Mouse (Mus musculus): ENCODE results near the gene Gsk3a. TPM values are rescaled to one million over a fixed set of nuclear protein-coding genes. Genes with fewer than 3 reads are reported as not detected.

Gene Gsk3a
- polyA plus RNA-seq, 1 experiment: 77.3 TPM

DNA sequence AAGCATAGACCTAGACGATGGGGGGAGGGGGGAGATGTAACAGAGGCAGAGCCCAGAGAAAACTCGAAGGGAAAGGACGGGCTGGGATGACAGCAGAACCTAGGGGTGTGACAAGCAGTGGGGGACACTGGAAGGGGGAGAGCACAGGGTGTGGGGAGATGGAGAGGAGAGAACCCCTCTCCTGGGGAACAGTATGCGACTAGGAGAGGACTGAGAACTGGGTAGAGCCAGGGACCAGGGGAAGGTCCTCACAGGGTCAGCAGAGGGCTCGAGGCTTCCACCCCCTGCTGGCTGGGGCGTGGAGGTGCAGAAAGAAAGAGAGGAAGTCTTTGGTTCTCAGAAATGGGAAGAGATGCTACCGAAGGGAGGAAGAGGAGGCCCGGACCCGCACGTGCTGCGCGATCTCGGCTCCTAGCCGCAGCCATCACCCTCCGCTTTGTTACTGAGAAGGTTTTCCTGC lies 56.3 kb downstream of the Gsk3a start:
- Histone ChIP-seq H3K9me3 (replicated peaks; ENCODE audit: control insufficient read depth, insufficient read depth, low read length, poor library complexity, severe bottlenecking) (no peaks in the 10 kb centered on the region), H3K4me1 (ENCODE audit: control insufficient read depth, insufficient read depth, low read length) (peaks cover 3% of the 10 kb centered on the region), H3K27me3 (ENCODE audit: control insufficient read depth, insufficient read depth, low read length, poor library complexity, severe bottlenecking) (peaks cover 19% of the 10 kb centered on the region), H3K4me3 (ENCODE audit: low read depth, low read length) (peak overlapping the region; percentile 7), H3K36me3 (ENCODE audit: control insufficient read depth, insufficient read depth, low read length, poor library complexity, severe bottlenecking) (no peaks in the 10 kb centered on the region), H3K27ac (ENCODE audit: insufficient read depth, low read length) (no peak overlapping the region), H3K9ac (ENCODE audit: low read depth, poor library complexity, severe bottlenecking) (0 out of 2 replicates have a peak overlapping the region, but pooled peaks have one; percentile 20)
- TF ChIP-seq CTCF (IDR thresholded peaks at IDR 0.05; ENCODE audit: low read depth, low read length) (peak; percentile 57), EP300 (IDR thresholded peaks at IDR 0.05; ENCODE audit: insufficient read depth, low read depth, low read length) (no peak)

DNA sequence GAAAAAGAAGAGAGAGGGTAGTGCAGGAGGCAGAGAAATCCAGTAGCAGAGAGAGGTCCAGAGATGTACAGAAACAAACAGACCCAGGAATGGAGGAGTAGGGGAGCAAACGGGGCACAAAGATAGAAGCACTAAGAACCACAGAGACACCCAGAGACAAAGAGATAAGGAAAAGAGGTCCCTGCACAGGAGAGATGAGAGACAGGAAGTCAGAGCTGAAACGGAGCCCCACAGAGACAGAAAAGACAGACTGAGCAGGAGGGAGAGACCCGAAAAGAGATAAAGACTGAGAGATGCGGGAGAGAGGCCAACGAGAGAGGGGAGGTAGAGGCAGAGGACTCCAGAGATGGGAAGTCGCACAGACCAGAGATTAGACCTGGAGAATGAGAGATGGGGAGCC lies 57.1 kb downstream of the Gsk3a start:
- H3K27me3 ChIP-seq (ENCODE audit: control insufficient read depth, insufficient read depth, low read length, poor library complexity, severe bottlenecking): peaks cover 19% of the 10 kb centered on the region
- TF ChIP-seq EP300 (IDR thresholded peaks at IDR 0.05; ENCODE audit: insufficient read depth, low read depth, low read length) (no peak), POLR2A (IDR thresholded peaks at IDR 0.05; ENCODE audit: insufficient read depth, low read length) (no peak), CTCF (IDR thresholded peaks at IDR 0.05; ENCODE audit: low read depth, low read length) (no peak)

DNA sequence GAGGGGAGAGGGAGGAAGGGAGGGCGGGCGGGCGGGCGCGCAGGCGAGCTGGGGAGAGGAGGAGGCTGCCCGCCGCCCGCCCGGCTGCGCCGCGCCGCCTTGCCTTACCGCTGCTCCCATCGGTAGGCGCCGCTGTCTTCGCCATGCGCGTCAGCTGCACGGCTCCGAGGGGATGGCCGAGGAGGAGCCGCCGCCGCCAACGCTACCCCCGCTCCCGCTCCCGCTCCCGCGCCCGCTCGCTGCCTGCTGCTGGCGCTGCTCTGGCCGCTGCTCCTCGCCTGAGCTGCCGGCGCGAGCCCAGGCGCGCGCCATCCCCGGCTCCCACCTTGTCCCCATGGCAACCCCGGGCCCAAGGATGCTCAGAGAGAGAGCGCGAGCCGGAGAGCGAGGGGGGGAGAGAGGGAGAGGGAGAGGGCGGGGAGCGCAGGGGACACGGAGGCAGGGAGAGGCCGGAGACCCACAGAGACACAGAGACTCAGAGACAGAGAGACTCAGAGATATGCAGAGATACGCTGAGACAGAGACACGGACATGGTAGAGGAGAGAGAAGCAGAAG lies 58.0 kb downstream of the Gsk3a start, which contains the start of gene Pou2f2:
Gene Pou2f2, minus strand, starts transcription at position 121 of the 556 bp plus-strand sequence.
- no peaks in the 10 kb centered on the region for H3K9me3 ChIP-seq (replicated peaks; ENCODE audit: control insufficient read depth, insufficient read depth, low read length, poor library complexity, severe bottlenecking)
- H3K36me3 ChIP-seq (ENCODE audit: control insufficient read depth, insufficient read depth, low read length, poor library complexity, severe bottlenecking): no peaks in the 10 kb centered on the region
- H3K27me3 ChIP-seq (ENCODE audit: control insufficient read depth, insufficient read depth, low read length, poor library complexity, severe bottlenecking): peaks cover 19% of the 10 kb centered on the region
- H3K4me3 ChIP-seq (ENCODE audit: low read depth, low read length): peak within 1 kb of the TSS; percentile 41
- H3K4me1 ChIP-seq (ENCODE audit: control insufficient read depth, insufficient read depth, low read length): peaks cover 3% of the 10 kb centered on the region
- H3K9ac ChIP-seq (ENCODE audit: low read depth, poor library complexity, severe bottlenecking): peak within 1 kb of the TSS; percentile 68
- H3K27ac ChIP-seq (ENCODE audit: insufficient read depth, low read length): no peak within 1 kb of the TSS
- peak; percentile 13 for TF ChIP-seq CTCF (IDR thresholded peaks at IDR 0.05; ENCODE audit: low read depth, low read length)
- TF ChIP-seq EP300 (IDR thresholded peaks at IDR 0.05; ENCODE audit: insufficient read depth, low read depth, low read length): no peak

More for the DNA sequence above, 57.1 kb downstream of the Gsk3a start:
- Histone ChIP-seq H3K9ac (ENCODE audit: low read depth, poor library complexity, severe bottlenecking) (no peak overlapping the region), H3K4me3 (ENCODE audit: low read depth, low read length) (no peak overlapping the region), H3K4me1 (ENCODE audit: control insufficient read depth, insufficient read depth, low read length) (peaks cover 3% of the 10 kb centered on the region), H3K9me3 (replicated peaks; ENCODE audit: control insufficient read depth, insufficient read depth, low read length, poor library complexity, severe bottlenecking) (no peaks in the 10 kb centered on the region), H3K27ac (ENCODE audit: insufficient read depth, low read length) (no peak overlapping the region), H3K36me3 (ENCODE audit: control insufficient read depth, insufficient read depth, low read length, poor library complexity, severe bottlenecking) (no peaks in the 10 kb centered on the region)

DNA sequence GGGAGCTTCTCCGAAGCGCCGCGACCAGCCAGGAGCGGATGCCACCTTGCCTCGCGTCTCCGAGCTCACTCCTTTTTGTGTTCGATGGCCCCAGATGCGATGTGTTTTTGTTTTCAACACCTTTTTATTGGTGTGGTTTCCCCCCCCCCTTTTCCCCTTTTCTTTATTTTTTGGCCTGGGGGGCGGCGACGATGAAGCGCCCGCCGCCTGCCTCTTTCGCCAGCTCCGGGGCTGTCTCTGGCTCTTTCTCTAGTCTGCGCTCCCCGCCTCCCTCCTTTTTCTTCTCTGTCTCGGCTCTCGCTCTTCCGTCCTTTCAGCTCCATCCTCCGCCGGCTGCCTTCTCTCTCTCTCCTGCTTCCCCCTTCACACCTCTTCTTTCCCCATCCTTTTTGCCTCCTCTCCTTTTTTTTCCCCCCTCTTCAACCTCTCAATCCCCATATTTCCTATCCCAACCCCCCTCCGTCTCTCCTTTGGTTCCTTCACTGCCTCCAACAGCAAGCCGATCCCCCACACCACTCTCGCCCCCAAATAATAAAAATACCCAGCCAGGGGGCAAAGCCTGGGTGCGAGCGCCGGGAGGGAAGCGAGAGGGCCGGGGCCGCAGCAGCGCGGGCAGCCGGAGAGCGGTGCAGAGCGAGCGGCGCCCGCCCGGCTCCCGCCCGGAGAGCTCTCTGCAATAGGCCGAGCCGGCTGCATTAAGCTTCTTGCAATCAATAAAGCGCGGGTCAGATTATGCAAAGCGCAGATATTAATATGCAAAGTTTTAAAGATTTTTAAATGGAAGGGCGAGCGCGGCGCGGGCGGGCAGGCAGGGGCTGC lies 58.7 kb downstream of the Gsk3a start:
- Histone ChIP-seq H3K4me1 (ENCODE audit: control insufficient read depth, insufficient read depth, low read length) (peaks cover 3% of the 10 kb centered on the region), H3K27ac (ENCODE audit: insufficient read depth, low read length) (no peak overlapping the region)
- TF ChIP-seq POLR2A (IDR thresholded peaks at IDR 0.05; ENCODE audit: insufficient read depth, low read length): no peak
- TF ChIP-seq CTCF (IDR thresholded peaks at IDR 0.05; ENCODE audit: low read depth, low read length): no peak
- no peak for TF ChIP-seq EP300 (IDR thresholded peaks at IDR 0.05; ENCODE audit: insufficient read depth, low read depth, low read length)

DNA sequence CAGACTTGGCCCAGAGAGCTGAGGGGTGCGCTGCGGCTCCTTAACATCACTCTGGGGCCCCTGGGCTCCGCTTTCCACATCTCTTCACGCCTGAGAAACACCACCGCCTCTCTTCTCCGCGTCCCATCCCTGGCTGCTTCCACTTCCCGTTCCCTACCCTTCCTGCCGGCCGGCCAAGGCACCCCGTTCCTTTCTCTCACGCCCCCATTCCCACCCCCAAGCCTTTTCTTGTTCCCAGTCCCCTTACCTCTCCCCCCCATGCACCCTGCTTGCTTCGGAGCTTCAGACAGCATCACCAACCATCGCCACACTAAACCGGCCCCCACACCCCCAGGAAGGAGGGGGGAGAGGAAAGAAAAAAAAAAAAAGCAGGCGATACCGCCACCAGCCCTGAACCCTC lies 59.3 kb downstream of the Gsk3a start:
- no peak overlapping the region for H3K27ac ChIP-seq (ENCODE audit: insufficient read depth, low read length)
- peaks cover 3% of the 10 kb centered on the region for H3K4me1 ChIP-seq (ENCODE audit: control insufficient read depth, insufficient read depth, low read length)
- peak overlapping the region; percentile 68; the same call in 1 of the 2 replicates for H3K9ac ChIP-seq (ENCODE audit: low read depth, poor library complexity, severe bottlenecking)

More for the DNA sequence above, 58.7 kb downstream of the Gsk3a start:
- H3K9me3 ChIP-seq (replicated peaks; ENCODE audit: control insufficient read depth, insufficient read depth, low read length, poor library complexity, severe bottlenecking): no peaks in the 10 kb centered on the region
- peak overlapping the region; percentile 41 for H3K4me3 ChIP-seq (ENCODE audit: low read depth, low read length)
- H3K9ac ChIP-seq (ENCODE audit: low read depth, poor library complexity, severe bottlenecking): peak overlapping the region; percentile 68
- peaks cover 19% of the 10 kb centered on the region for H3K27me3 ChIP-seq (ENCODE audit: control insufficient read depth, insufficient read depth, low read length, poor library complexity, severe bottlenecking)
- no peaks in the 10 kb centered on the region for H3K36me3 ChIP-seq (ENCODE audit: control insufficient read depth, insufficient read depth, low read length, poor library complexity, severe bottlenecking)

More for the DNA sequence above, 59.3 kb downstream of the Gsk3a start:
- H3K4me3 ChIP-seq (ENCODE audit: low read depth, low read length): peak overlapping the region; percentile 41
- no peak for TF ChIP-seq EP300 (IDR thresholded peaks at IDR 0.05; ENCODE audit: insufficient read depth, low read depth, low read length)
- no peak for TF ChIP-seq CTCF (IDR thresholded peaks at IDR 0.05; ENCODE audit: low read depth, low read length)
- TF ChIP-seq POLR2A (IDR thresholded peaks at IDR 0.05; ENCODE audit: insufficient read depth, low read length): no peak
- no peaks in the 10 kb centered on the region for H3K9me3 ChIP-seq (replicated peaks; ENCODE audit: control insufficient read depth, insufficient read depth, low read length, poor library complexity, severe bottlenecking)
- no peaks in the 10 kb centered on the region for H3K36me3 ChIP-seq (ENCODE audit: control insufficient read depth, insufficient read depth, low read length, poor library complexity, severe bottlenecking)
- H3K27me3 ChIP-seq (ENCODE audit: control insufficient read depth, insufficient read depth, low read length, poor library complexity, severe bottlenecking): peaks cover 19% of the 10 kb centered on the region

Other genes with a start within 250 kb of the Gsk3a start
- 7.0 and 9.4 TPM in 2 replicates for gene Atp1a3, start 231.9 kb downstream of the Gsk3a start, polyA plus RNA-seq (2011; ENCODE audit: insufficient read depth, insufficient read length, low read depth, missing spikeins)
- 31.5 and 40.0 TPM in 2 replicates for gene Grik5, start 165.5 kb downstream of the Gsk3a start, polyA plus RNA-seq (2011; ENCODE audit: insufficient read depth, insufficient read length, low read depth, missing spikeins)
- 13.5 and 14.8 TPM in 2 replicates for gene Zfp574, start 165.3 kb downstream of the Gsk3a start, polyA plus RNA-seq (2011; ENCODE audit: insufficient read depth, insufficient read length, low read depth, missing spikeins)
- gene Pou2f2, start 58.1 kb downstream of the Gsk3a start, polyA plus RNA-seq (2011; ENCODE audit: insufficient read depth, insufficient read length, low read depth, missing spikeins): 1.8 and 2.1 TPM in 2 replicates
- gene Dedd2, start 17.2 kb downstream of the Gsk3a start, polyA plus RNA-seq (2011; ENCODE audit: insufficient read depth, insufficient read length, low read depth, missing spikeins): 9.6 and 10.2 TPM in 2 replicates
- 6.5 and 7.2 TPM in 2 replicates for gene Zfp526, start 16.4 kb downstream of the Gsk3a start, polyA plus RNA-seq (2011; ENCODE audit: insufficient read depth, insufficient read length, low read depth, missing spikeins)
- 61.8 and 63.8 TPM in 2 replicates for gene Erf, start 12.9 kb upstream of the Gsk3a start, polyA plus RNA-seq (2011; ENCODE audit: insufficient read depth, insufficient read length, low read depth, missing spikeins)
- gene Cic, start 29.9 kb upstream of the Gsk3a start, polyA plus RNA-seq (2011; ENCODE audit: insufficient read depth, insufficient read length, low read depth, missing spikeins): 128 and 141 TPM in 2 replicates
- gene Pafah1b3, start 60.1 kb upstream of the Gsk3a start, polyA plus RNA-seq (2011; ENCODE audit: insufficient read depth, insufficient read length, low read depth, missing spikeins): 47.8 and 55.6 TPM in 2 replicates
- gene Prr19, start 63.6 kb upstream of the Gsk3a start, polyA plus RNA-seq (2011; ENCODE audit: insufficient read depth, insufficient read length, low read depth, missing spikeins): 1.3 and 1.6 TPM in 2 replicates
- 2.0 and 2.5 TPM in 2 replicates for gene Tmem145, start 68.3 kb upstream of the Gsk3a start, polyA plus RNA-seq (2011; ENCODE audit: insufficient read depth, insufficient read length, low read depth, missing spikeins)
- 22.2 and 25.7 TPM in 2 replicates for gene Megf8, start 79.3 kb upstream of the Gsk3a start, polyA plus RNA-seq (2011; ENCODE audit: insufficient read depth, insufficient read length, low read depth, missing spikeins)
- gene Cnfn, start 131.9 kb upstream of the Gsk3a start, polyA plus RNA-seq (2011; ENCODE audit: insufficient read depth, insufficient read length, low read depth, missing spikeins): not detected in 2 replicates
- 18.0 and 18.9 TPM in 2 replicates for gene Lipe, start 160.9 kb upstream of the Gsk3a start, polyA plus RNA-seq (2011; ENCODE audit: insufficient read depth, insufficient read length, low read depth, missing spikeins)
- not detected in 2 replicates for gene Cxcl17, start 175.0 kb upstream of the Gsk3a start, polyA plus RNA-seq (2011; ENCODE audit: insufficient read depth, insufficient read length, low read depth, missing spikeins)
- 1.1 and 1.5 TPM in 2 replicates for gene Ceacam1, start 239.8 kb upstream of the Gsk3a start, polyA plus RNA-seq (2011; ENCODE audit: insufficient read depth, insufficient read length, low read depth, missing spikeins)